Mouse (Mus musculus): ENCODE results near the gene Slc10a7. TPM values are rescaled to one million over a fixed set of nuclear protein-coding genes. Genes with fewer than 3 reads are reported as not detected.
"Not testable (repeated sequence)": the region's sequence is repeated elsewhere in the genome, so short reads cannot be mapped to it uniquely, and the experiment has no call there.

Slc10a7 gene
- total RNA-seq, 1 experiment from 2014 or later: 22.0 TPM

- no peak for ATAC-seq (ENCODE audit: extremely low read depth, insufficient number of reproducible peaks, low FRiP score, poor library complexity, severe bottlenecking)
Observed at GRCm38 (mm10) chr8:78543621-78544020, 34.5 kb downstream of the Slc10a7 start.

DNA sequence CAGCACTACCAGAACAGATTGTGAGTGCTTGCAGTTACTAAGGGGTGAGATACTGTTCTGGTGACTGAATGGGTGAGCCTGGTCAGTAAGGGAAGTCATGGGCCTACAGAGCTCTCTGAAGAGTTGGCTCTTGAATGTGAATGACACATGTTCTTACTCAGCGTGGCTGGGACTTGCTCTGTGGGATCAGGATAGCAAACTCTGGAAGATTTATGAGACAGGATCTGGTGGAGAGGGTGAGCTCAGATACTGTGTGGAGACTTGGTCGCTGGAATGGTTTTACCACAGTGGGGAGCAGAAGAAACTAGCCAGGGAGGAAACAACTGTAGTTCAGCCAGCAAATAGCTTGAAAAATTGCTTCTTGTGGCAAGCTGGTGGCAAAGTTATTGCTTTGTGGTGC, 35.4 kb downstream of the Slc10a7 start:
- no peak for ATAC-seq (ENCODE audit: extremely low read depth, insufficient number of reproducible peaks, low FRiP score, poor library complexity, severe bottlenecking)

- ATAC-seq (ENCODE audit: extremely low read depth, insufficient number of reproducible peaks, low FRiP score, poor library complexity, severe bottlenecking): not testable (repeated sequence)
Observed at GRCm38 (mm10) chr8:78545153-78545817, 36.1 kb downstream of the Slc10a7 start.

DNA sequence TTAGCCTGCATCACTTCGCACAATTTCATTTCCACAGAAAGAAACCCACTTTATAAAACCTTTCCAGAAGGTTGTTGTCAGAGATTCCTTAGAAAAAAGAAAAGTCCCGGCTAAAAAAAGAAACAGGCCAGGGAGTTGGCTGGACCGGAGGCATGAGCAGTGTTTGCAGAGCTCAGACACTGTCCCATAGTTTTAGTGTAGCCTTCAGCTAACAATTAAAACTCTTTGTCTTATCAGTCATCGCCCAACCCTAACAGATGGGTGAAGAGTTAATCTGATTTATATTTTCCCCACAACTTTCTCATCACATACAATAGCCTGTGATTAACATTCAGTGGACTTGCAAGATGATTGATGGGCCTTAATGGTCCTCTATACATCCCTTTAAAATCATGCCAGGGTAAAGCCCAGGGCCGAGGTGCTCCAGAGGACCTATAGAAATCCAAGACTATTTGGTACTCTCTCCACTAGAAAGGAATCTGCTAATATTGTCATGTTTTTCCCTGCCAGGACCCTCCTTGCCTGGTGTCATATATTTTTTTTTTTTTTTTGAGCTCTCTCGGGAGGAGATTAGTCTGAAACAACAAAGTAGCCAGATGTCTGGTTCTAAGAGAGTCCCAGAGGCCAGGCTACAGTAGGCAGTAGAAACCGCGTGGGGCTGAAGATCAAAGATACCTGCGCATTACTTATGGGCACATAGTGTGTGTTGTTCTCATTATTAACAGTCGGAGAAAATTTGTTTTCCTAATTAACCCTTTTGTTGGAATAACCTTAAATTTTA, 41.0 kb downstream of the Slc10a7 start:
- no peak for ATAC-seq (ENCODE audit: extremely low read depth, insufficient number of reproducible peaks, low FRiP score, poor library complexity, severe bottlenecking)

DNA sequence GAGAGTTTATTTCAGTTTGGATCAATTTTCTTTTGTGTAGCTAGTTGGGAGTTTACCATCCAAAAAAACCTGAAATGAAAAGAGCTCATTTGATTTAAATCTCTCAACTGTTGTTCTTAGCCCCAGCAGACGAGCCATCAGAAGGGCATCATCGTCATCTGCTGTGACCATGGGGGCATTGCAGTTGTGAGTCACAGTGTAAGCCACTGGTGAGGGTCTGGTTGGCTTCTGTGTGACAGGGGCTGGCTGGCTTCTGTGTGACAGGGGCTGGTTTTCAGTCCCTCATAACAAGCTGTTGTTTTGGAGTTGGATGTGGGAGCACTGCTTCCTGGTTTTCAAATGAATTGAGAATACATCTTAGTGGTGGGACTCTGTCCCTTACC, 41.6 kb downstream of the Slc10a7 start:
- ATAC-seq (ENCODE audit: extremely low read depth, insufficient number of reproducible peaks, low FRiP score, poor library complexity, severe bottlenecking): no peak

GRCm38 (mm10) chr8:78555817-78556216, 46.7 kb downstream of the Slc10a7 start:
- ATAC-seq (ENCODE audit: extremely low read depth, insufficient number of reproducible peaks, low FRiP score, poor library complexity, severe bottlenecking): no peak

DNA sequence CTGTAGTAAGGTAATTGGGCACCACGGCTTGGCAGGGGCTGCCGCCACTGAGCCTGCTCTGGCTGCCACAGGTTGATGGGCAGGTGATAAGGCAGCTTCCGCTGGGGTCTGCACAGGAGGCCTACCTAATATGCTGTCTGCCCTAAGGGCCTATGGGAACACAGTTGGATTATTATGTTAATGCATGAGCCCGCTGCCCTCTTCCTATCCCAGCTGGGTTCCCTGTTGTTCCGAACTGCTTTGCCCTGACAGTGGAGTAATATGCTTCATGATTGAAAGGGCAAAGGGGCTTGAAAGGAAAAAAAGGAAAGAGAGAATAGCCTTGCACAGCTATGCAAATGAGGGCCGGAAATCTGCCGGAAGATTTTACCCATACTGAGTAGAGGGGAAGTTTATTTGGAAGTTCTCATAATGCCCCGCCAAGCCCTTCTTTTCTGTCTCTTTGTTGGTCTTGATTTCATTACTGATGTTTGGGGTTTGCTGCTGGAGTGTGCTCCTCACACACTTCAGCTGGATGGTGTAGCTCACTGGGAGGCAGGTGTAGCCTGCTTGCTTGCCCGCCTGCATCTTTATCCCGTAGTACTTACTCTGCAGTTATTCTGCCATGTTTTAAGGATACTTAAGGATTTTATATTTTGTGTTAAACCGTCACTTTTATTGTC, 47.8 kb downstream of the Slc10a7 start:
- ATAC-seq (ENCODE audit: extremely low read depth, insufficient number of reproducible peaks, low FRiP score, poor library complexity, severe bottlenecking): no peak

GRCm38 (mm10) chr8:78561620-78562019, 52.5 kb downstream of the Slc10a7 start:
- ATAC-seq (ENCODE audit: extremely low read depth, insufficient number of reproducible peaks, low FRiP score, poor library complexity, severe bottlenecking): no peak

DNA sequence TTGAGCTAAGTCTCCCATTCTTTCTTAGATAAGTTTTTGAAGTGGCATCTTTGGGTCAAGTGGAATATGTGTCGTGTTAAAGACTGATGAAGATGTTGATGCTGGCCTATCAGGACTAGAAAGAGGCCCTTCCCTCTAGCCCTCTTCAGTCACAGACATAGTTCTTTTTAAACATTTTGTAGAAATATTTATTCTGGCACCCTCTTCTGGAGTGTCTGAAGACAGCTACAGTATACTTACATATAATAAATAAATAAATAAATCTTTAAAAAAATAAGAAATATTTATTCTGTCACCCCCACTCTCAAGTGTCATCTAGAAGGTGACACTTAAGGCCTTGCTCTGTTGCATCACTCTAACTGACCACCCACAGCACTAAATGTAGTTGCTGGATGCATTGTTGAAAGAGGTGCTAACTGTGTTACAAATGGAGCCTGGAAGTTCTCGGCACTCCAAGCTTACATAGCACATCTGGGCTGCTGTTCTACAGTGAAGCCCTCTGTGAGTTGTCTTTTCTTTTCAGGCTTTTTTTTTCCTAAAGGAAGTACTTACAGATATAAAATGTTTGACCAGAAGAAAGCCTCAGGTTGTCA, 54.4 kb downstream of the Slc10a7 start:
- ATAC-seq (ENCODE audit: extremely low read depth, insufficient number of reproducible peaks, low FRiP score, poor library complexity, severe bottlenecking): no peak

- no peak for ATAC-seq (ENCODE audit: extremely low read depth, insufficient number of reproducible peaks, low FRiP score, poor library complexity, severe bottlenecking)
Observed at GRCm38 (mm10) chr8:78564200-78564599, 55.1 kb downstream of the Slc10a7 start.

DNA sequence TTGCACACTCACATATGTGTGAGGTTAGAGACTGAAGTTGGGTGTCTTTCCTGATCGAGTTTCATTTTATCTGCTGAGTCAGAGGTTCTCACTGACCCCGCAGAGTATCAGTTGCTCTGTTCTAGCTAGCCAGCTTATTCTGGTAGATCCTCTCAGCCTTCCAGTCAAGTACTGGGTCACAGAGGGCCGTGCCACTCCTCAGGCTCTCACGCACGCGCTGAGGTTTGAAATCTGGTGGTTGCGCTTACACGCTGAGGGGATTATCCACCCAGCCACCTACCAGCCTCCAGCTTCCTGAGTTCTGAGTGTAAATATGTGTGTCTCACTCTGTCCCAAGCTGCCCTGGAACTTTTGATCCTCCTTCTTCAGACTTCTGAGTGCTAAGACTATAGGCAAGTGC, 59.0 kb downstream of the Slc10a7 start:
- ATAC-seq (ENCODE audit: extremely low read depth, insufficient number of reproducible peaks, low FRiP score, poor library complexity, severe bottlenecking): no peak

GRCm38 (mm10) chr8:78571528-78571927, 62.4 kb downstream of the Slc10a7 start:
- ATAC-seq (ENCODE audit: extremely low read depth, insufficient number of reproducible peaks, low FRiP score, poor library complexity, severe bottlenecking): no peak

DNA sequence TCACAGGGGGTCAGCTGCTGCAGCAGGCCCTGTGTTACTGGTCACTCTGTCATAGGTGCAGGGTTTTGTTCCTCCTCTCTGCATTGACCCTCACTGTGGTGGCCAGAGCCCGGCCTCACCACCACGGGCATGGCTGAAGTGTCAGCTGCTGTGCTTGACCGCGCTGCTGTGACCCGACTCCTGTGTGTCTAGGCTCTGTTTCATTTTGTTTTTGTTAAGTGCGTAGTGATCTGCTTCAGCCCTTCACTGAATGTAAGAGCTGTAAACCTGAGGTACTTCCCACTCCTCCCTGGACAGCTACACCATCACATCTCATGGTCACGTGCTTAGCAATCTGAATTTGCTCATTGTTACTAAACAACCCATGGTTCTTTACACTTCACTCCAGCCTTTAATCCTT, 65.1 kb downstream of the Slc10a7 start:
- no peak for ATAC-seq (ENCODE audit: extremely low read depth, insufficient number of reproducible peaks, low FRiP score, poor library complexity, severe bottlenecking)

DNA sequence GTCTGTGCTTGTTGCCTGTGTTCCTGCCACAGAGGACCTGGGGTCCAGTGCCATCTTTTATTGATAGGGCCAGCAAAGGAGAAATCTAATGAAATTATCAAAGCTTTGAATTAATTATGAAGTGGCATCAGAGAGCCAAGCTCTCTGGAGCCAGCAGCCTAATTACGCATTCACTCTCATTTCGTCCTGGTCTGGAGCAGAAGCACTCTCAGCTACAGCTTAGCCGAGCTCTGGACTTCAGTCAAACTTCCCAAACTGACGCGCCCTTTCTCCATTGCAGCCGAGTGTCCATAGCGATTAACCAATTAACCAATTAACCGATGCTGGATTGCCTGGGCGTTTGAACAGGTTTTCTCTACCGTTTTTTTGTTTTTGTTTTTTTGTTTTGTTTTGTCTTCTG, 68.4 kb downstream of the Slc10a7 start:
- ATAC-seq (ENCODE audit: extremely low read depth, insufficient number of reproducible peaks, low FRiP score, poor library complexity, severe bottlenecking): no peak

GRCm38 (mm10) chr8:78578036-78578435, 68.9 kb downstream of the Slc10a7 start:
- ATAC-seq (ENCODE audit: extremely low read depth, insufficient number of reproducible peaks, low FRiP score, poor library complexity, severe bottlenecking): no peak

GRCm38 (mm10) chr8:78584011-78584776, 75.0 kb downstream of the Slc10a7 start:
- ATAC-seq (ENCODE audit: extremely low read depth, insufficient number of reproducible peaks, low FRiP score, poor library complexity, severe bottlenecking): no peak

GRCm38 (mm10) chr8:78584863-78585262, 75.7 kb downstream of the Slc10a7 start:
- no peak for ATAC-seq (ENCODE audit: extremely low read depth, insufficient number of reproducible peaks, low FRiP score, poor library complexity, severe bottlenecking)

- no peak for ATAC-seq (ENCODE audit: extremely low read depth, insufficient number of reproducible peaks, low FRiP score, poor library complexity, severe bottlenecking)
Observed at GRCm38 (mm10) chr8:78595481-78595908, 86.3 kb downstream of the Slc10a7 start.

DNA sequence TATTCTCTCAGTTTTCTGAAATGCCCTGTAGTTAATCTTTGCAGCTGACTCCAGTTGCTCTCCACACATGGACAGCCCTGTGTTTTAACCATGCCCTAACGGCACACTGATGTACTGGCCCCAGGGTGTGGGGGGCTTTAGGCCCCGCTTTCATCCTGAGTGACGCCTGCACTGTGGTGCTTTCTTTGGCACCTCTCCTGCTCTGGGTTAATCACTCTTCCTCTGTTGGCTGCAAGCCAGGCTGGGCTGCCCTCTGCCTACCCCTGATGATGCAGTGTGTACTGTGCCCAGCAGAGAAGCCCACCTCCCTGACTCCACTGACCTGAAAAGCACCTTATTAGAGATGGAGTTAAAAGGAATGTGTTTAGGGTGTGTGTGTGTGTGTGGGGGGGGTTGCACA, 89.1 kb downstream of the Slc10a7 start:
- no peak for ATAC-seq (ENCODE audit: extremely low read depth, insufficient number of reproducible peaks, low FRiP score, poor library complexity, severe bottlenecking)
